Mouse (Mus musculus) hematopoietic multipotent progenitor cell, adult 10-12 weeks (in vitro differentiated cells): ENCODE data around the gene Gnrhr. TPM values are rescaled to one million over a fixed set of nuclear protein-coding genes. Genes with fewer than 3 reads are reported as not detected.

Experiments used
- polyA plus RNA-seq: library from polyadenylated mRNA; stranded (reverse); fragments of >175 nt; gene quantifications from 2 replicates; pipeline ENCODE4 v1.2.3, GENCODE M21; 2012; ENCODE audit warnings: low replicate concordance

The Gnrhr gene
- polyA plus RNA-seq = not detected in 2 replicates

DNA sequence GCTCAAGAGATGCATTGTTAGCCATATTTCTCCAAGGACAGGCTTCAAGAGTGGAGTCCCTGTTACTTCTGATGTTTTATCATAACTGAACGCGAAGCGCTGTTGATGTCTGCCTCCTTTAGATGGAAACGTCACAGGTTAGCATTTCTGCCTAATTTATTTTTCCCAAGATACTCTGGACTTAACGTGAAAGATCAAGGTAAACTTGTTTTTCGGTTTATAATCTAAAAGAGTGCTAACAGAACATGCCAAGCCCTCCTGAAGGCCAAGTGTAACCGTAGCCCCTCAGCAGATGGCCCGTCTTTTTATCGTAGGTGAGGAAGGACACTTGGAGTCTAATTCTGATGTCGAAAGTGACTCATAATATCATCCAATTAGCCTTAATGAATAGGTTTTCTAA lies at the start of gene Gnrhr:
Gene Gnrhr (minus strand): TSS at position 101 of the 400 bp plus-strand sequence.

DNA sequence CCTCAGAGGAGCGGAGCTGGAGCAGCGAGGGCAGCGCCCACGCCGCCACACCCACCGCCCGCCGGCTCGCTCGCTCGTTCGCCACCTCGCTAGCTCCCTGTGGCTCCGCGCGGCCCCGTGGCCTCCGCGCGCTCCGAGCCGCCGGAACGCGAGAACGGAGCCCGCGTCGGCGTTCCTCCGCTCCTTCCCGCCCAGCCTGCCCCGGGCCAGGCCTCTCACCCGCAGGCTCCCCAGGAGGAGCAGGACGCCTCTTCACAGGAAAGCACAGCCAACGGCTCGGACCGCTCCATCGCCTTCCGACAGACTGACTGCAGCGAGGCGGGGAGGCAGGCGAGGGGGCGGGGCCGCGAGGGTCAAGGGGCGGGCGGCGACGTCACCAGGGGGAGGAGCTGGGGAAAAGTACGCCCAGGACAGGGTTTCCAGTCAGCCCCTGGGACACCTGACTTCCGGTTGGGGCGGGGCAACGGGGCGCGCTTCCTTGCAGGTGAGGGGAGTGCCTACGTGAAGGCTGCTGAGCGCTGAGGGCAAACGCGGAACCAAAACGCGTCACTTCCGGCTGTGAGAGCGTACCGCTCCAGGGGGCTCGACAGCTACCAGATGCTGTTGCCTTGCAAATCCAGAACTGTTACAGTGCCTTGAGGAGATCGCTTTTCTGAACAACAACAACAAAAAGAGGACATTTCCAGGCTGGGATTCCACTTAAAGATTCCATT lies 25.1 kb downstream of the Gnrhr start, which contains the start of gene Uba6:
Gene Uba6 (minus strand): TSS at position 355 of the 713 bp plus-strand sequence.

Other genes starting within 250 kb of the Gnrhr start
- 1.6 and 10.9 TPM in 2 replicates for gene Cenpc1, start 132.3 kb downstream of the Gnrhr start, polyA plus RNA-seq
- gene Stap1, start 126.2 kb downstream of the Gnrhr start, polyA plus RNA-seq = 2.7 and 8.4 TPM in 2 replicates
- 0.26 and 1.1 TPM in 2 replicates for gene Uba6, start 25.1 kb downstream of the Gnrhr start, polyA plus RNA-seq
- not detected in 2 replicates for gene Tmprss11c, start 91.4 kb upstream of the Gnrhr start, polyA plus RNA-seq
- gene Tmprss11d, start 175.5 kb upstream of the Gnrhr start, polyA plus RNA-seq = not detected in 2 replicates